Mouse (Mus musculus): ENCODE data around the gene Gpr179.

Gene Gpr179

DNA sequence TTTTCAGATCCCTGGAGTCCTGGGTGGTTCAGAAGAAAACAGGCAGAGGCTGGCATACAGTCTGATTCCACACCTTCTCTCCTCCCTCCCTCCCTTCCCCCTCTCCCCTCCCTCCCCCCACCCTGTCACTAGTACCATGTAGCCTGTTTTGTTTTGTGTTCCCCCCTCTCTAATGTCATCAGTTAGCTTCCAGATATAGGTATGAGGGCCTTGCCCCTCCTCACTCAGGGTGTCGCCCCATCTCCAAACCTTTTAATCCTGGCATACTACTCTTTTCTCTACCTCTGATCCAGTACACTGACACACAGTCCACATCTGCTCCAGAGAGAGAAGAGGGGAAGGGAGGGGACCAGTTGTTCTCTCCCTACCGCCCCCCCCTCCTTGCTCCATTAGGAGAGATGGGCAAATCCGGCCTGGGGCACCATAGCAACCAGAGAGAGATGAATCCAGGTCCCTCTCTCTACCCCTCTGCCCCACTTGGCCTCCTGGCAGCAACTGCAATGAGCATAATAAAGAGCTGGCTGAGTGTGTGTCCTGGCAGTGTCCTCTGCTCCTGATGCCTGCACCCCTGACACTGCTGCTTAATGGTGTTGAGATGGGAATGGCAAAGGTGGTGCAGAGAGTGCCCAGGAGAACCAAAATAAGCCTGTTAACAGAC is at the start of gene Gpr179:
Gpr179 (minus strand) TSS at position 51 of the 658 bp plus-strand sequence.
- DNase-seq (ENCODE audit: low spot score): no peak

DNA sequence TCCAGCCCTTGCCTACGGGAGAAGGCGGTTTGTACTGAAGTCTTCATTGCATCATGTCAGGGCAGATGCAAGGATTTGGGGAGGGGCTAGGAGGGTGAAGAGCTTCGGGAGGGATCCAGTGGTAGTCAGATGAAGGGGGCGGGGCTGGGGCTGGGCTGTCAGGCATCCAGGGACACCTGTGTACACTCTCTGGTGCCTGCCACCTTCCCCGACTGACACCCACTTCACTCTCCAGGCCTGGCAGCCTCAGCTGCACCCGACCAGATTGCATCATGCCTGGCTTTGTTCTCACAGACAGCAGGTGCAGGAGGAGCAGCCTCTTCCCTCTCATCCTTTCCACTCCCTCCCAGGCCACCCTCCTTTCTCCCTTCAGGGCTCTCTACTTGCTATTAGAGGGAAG is 49.2 kb upstream of the Gpr179 start:
- no peak for DNase-seq (ENCODE audit: low spot score)

DNA sequence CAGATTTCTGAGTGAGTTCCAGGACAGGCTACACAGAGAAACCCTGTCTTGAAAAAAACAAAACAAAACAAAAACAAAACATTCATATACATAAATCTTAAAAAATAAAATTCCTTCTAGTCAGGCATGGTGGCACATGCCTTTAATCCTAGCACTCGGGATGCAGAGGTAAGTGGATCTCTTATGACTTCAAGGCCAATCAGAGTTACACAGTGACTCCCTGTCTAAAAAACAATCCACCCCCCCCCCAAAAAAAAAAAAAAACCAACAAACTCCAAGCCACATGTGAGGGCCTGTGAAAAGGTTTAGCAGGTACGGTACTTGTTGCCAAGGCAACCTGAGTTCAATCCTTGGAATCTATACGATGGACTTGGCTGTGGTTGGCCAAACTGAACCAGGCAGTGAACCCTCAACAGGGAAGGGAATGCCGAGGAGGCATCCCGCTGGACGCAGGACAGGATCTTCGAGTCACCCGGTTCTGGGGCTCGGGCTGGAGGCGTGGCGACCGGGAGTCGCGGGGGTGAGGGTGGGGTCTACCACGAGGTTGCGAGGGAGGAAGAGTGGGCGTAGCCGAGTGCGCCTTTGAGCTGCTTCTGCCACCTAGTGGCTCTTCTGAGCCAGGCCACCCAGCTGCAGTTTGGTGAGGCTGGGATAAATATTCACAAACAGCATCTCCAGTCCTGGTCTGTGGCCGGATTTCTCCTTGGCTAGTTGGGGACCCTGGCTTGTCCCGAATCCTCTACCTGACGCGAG is 48.3 kb upstream of the Gpr179 start:
- DNase-seq (ENCODE audit: low spot score): peak; percentile 55

DNA sequence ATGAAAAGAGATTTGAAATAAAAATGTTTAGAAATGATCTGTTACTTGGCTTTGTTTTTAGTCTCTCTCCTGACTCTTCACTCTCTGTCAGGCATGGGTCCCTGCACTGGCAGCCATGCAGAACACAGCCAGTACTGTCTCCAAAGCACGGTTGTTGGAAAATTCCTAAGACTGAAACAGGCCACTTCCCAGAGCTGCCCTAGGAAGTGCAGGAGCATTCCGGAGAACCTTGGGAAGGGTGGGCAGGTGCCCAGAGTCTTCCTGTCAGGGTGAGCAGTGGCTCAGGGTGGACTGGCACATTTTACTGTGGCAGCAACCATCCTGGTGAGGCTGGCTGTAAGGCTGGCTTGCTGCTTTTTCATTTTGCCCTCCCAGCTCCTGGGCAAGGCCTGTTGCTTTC is 46.6 kb upstream of the Gpr179 start:
- DNase-seq (ENCODE audit: low spot score): no peak

DNA sequence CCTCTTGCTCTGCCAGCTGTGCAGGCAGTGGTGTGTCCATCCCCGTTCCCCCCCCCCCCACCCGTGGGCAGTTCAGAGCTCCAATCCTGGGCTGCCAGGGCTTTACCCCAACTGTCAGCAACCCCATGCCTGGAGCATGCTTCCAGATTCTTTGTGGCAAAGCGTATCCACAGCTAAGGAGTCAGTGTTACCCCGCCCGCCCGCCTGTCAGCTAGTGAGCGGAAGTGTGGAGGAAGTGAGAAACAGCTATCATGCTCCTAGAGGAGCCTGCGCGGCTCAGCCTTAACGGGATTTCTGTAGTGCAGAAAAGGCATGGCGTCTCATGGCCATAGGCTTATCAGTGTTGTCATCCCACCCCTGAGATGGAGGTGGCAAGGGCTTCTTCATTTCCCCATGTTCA is 42.3 kb upstream of the Gpr179 start:
- DNase-seq (ENCODE audit: low spot score): no peak

DNA sequence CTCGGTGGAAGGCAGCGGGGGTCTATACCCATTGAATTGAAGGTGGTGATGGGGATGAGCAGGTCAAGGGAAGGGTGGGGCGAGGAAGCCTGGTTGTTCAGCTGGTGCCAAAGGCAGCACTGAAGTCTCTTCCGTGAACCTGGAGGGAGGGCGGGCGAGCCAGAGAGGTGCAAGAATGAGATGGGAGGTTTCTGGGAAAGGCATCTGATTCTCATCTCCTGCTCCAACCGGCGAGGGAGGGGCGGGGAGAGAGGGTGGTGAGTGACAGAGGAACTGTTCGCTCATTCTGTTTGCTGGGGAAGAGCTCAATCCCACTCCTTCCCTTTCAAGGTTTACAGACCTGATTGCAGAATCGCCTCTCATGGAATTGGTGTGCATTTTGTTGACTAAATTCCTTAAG is 41.8 kb upstream of the Gpr179 start:
- DNase-seq (ENCODE audit: low spot score): no peak

DNA sequence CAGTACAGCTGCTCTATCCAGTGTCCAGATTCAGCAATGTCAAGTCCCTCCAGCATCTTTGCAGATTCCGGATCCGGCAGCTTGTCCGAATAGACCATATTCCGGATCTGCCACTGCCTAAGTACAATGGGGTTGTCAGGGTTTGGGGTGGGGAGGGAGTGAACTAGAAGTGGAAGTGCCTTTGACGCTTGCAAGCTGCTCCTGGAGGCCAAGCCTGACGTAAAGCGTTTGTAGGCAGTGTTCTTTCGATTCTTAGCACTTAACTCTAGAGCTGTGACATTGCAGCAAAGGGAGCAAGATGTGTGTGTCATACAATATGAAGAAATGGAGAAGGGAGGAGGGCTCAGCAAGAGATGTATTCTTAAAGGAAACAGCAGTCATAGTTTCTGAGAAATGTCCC is 37.2 kb upstream of the Gpr179 start:
- DNase-seq (ENCODE audit: low spot score): no peak

DNA sequence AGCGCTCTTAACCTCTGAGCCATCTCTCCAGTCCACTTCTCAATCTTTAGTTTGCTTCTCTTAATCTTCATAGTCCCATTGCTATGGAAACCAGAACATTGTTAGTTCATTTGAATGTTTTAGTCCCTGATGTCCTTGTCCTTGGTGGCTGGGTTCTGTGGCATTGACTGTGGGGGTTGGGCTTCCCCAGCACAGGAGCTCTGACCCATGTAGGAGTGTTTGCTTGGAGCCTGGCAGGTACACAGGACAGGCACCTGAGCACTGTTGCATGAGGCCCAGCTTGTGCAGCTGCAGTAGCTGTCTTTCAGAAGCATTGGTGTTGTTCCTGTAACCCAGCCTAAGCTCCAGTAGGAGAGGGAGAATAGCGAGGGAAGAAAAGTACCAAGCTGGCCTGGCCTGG is 35.9 kb upstream of the Gpr179 start:
- DNase-seq (ENCODE audit: low spot score): no peak

DNA sequence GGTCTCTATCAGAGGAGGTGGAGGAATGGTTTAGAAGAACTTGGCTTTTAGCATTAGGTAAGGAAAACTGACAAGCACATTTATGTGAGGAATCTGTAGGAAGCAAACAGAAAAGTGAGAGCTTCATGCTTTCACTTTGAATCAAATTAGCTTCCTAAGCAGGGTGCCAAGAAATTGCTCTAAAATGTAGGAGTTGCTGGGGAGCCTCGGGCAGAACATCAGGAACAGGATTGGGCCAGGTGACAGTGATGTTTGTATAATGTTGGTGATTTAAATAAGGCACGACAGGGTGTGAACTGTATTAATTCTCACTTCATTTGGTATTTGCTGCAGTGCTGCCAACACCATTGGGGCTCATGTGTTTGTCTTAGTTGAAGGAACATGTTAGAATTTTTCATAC is 31.9 kb upstream of the Gpr179 start:
- DNase-seq (ENCODE audit: low spot score): no peak

DNA sequence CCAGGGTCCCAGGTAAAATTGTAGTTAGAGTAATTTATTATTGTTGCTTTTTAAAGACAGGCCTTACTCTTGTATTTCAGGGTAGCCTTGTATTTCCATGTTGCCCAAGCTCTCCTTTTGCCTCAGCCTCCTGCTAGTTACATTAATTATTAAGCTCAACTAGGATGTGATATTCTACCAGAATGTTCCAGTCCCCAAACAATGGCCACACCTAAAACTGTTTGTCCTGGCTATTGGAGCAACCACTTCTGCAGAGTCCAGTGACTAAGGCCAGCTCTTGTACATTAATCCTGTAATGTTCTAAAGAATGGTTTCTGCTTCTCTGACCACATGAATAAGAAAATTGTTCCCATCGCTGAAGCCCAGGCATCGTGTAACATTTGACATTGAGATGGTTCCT is 31.1 kb upstream of the Gpr179 start:
- no peak for DNase-seq (ENCODE audit: low spot score)

DNA sequence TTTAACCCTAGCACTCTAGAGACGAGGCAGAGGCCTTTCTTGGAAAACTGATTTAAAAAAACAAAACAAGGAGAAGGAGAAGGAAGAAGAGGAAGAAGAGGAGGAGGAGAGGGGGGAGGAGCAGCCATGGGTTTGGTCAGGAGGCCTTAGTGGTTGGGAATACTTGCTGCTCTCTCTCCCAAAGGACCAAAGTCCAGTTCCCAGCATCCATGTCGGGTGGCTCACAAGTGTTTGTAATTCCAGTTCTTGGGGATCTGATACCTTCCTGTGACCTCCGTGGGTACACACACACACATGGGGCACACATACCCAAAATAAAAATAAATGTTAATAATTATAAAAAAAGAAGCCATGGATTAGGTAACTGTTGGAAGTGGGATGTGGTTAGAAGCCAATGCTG is 28.2 kb upstream of the Gpr179 start:
- no peak for DNase-seq (ENCODE audit: low spot score)

DNA sequence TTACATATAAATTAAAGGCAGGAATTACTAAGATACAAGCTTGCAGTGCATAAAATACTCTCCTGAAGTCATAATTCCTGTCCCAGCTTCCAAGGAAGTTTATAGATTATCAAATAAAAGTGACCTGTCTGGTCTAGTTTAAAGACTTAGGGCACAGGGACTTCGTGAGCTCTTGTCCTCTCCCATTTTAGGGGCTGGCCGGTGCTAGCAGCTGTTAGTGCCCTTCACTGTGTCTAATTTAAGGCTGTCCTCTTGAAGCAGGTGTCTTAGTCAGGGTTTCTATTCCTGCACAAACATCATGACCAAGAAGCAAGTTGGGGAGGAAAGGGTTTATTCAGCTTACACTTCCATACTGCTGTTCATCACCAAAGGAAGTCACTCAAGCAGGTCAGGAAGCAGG is 21.5 kb upstream of the Gpr179 start:
- DNase-seq (ENCODE audit: low spot score): no peak

DNA sequence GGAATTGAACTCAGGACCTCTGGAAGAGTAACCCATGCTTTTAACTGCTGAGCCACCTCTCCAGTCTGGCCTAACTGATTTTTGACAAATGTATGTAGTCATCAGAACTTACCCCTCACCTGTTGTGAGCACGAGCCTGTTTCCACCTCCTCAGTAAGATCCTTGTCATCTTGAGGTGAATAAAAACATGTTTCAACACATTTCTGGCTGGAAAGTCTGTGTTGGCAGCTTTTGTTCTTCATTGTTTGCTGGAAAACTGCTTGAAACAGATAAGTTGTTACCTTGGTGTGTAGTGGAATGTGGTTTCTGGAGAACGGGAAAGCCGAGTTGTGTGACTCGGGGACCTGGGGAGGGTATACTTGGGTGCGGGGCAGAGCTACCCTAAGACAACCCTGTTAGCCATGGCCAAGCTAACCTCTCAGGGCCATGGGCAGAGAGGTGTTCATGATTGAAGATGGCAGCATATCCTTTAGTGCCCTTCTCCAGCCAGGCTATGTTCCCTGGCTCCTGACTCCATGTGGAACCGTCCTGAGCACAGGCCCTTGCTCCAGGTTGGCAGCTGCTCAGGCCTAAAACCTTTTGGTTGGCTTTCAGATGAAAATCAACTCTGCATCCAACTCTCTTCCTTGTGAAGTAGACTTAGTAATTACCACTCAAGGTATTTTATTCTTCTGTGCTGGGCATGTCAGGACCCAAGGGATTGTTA is 20.4 kb upstream of the Gpr179 start:
- no peak for DNase-seq (ENCODE audit: low spot score)

DNA sequence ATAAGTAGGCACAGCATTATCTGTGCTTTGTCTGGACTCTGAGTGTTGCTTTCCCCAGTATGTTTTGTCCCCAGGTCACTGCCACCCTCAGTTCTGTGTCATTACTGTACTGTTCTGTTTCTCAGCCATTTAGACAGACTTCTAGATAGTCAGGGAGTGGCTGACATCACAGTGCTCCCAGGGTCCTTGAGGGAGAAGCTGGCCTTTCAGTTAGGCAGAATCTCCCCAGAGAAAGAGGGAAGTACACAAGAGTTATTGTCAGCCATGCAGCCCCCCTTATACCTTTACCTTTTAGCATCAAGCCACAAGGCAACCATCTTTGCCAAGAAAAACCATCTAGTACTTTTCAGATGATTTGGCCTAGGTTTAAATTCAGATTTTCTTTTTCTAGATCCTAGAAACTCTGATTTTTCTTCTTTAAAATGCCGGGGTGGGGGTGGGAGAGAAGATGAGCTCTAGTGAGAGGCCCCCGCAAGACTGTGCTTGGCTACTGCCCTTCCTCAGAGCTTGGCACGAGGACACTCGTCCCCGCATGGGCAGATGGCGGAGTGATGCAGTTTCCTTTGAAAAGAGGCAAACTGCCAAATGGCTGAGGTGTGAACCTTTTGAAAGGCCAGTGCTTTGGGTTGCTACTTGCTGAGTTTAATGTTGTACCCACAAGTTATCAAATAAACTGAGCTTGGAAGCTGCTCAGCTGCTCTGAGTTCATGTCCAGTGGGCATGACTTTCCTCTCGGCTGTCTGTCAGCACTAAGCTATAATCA is 18.6 kb upstream of the Gpr179 start:
- DNase-seq (ENCODE audit: low spot score): no peak

DNA sequence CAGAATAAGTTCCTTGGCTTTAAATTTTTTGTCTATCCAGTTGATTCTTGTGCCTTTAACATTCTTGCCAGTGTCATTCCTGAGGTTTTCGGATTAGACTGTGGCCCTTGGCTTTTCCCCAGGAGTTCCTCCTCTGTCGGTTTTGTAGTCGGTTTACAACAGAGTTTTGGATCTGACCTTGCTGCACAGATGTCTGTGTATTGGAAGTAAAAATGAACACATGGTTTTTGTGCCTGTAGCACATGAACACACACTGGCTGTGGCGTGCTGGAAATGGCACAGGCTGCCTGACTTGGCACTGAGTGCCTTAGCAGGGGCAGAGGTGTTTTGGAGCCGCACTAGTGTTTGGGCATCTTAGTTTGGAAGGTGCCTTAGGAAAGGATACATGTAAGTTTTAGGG is 16.6 kb upstream of the Gpr179 start:
- no peak for DNase-seq (ENCODE audit: low spot score)

DNA sequence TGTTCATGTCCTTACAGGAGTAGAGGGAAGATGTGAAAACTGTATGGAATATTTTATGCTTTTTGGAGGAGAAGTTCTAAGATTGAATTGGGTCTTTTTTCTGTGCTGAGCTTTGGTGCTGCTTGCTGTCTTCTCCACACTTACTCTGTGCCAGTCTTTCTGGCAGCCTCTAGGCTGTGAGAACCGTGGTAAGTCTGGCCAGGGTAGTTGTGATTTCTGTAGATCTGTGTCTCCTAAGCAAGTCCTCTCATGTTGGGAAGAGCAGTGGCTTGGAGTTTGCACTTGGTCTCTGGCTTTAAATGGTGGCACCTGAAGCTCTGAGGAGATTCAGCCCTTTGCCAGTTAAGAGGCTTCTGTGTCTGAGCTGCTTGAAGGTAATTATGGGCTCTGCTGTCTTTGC is 13.7 kb upstream of the Gpr179 start:
- DNase-seq (ENCODE audit: low spot score): no peak

DNA sequence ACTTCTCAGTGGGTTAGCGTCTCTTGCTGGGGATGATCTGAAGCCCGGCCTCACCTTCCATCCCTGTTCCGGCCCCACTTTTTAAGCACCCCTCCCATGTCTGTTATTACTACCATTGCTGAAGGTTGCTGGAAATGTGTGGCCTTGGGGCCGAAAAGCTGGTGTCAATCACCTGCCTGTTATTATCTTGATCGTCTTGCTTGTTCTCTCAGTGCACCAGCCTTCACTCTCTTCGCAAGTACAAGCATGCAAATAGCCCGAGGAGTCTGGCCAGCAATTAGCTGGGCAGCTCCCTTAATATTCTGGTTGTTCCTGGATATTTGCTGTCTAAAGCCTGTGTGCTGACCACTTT is 11.7 kb upstream of the Gpr179 start:
- peak; percentile 15 for DNase-seq (ENCODE audit: low spot score)

DNA sequence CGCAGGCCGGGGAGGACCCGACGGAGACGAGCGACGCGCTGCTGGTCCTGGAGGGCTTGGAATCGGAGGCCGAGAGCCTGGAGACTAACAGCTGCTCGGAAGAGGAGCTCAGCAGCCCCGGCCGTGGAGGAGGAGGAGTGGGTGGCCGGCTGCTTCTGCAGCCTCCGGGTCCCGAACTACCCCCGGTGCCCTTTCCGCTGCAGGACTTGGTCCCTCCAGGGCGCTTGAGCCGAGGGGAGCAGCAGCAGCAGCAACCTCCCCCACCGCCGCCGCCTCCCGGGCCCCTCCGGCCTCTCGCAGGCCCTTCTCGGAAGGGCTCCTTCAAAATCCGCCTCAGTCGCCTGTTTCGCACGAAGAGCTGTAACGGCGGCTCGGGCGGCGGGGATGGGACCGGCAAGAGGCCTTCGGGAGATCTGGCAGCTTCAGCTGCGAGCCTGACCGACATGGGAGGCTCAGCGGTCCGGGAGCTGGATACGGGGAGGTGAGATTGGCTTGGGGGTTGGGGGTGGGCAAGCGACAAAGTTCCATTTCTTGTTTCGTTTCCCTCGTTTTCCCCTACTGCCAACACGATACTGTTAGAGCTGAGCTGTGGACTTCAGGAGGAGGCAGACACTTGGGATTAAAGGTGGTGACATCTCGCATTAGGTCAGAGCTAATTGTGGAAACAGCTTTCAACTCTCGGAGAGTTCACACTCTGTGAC is 11.2 kb upstream of the Gpr179 start:
- DNase-seq (ENCODE audit: low spot score): peak; percentile 49

DNA sequence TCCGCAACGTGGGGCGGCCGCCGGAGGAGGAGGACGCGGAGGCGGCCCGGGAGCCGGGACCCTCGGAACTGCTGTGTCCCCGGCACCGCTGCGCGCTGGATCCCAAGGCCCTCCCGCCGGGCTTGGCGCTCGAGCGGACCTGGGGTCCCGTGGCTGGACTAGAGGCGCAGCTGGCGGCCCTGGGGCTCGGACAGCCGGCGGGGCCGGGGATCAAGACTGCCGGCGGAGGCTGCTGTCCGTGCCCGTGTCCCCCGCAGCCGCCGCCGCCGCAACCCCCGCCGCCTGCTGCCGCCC is 10.7 kb upstream of the Gpr179 start:
- DNase-seq (ENCODE audit: low spot score): peak; percentile 42

DNA sequence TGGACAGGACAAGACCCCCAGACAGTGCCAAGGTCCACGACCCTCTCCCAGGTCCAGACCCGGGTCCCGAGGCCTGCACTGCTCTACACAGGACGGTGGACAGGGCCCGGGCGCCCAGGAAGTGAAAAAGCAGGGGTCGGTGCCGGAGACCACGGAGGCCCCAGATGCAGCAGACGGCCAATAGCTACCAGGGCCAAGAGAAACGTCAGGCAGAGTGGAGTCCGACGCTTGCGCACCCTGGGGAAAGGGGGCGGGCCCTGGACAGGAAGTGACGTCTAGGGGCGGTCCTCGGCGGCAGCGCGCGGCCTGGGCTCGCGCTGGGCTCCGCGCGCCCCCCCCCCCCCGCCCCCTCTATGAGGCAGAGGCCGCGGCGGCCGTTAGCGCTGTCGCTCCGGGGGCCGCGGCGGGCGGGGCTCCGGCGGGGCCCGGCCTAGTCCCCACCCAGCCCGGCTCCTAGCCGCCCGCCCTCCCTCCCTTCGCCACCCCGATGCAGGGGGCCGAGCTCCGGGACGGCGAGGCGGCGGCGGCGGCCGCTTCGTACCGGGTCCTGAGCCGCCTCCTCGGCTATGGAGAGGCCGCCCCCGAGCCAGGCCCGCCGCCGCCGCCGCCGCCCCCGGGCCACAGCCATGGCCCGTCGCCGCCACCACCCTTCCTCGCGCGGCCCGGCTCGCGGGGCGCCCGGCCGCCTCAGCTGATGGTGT is 10.2 kb upstream of the Gpr179 start, which contains the start of gene Socs7:
Socs7 (plus strand) TSS at position 604 of the 701 bp plus-strand sequence.
- DNase-seq (ENCODE audit: low spot score): peak; percentile 86

DNA sequence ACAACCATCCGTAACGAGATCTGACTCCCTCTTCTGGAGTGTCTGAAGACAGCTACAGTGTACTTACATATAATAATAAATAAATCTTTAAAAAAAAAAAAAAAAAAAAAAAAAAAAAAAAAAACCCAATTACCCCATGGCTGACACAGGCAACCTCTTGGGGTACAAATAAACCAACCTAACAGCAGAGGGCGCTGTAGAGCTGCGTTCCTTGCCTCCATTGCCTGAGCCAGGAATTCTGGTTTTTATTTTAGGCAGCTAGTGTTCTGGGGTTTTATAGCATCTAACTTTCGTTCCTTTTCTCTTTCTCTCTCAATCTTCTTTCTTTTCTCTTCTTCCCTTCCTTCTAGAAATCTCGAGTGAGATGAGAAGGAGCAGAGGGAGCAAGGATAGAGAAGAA is 5.8 kb upstream of the Gpr179 start:
- peak; percentile 57 for DNase-seq (ENCODE audit: low spot score)

DNA sequence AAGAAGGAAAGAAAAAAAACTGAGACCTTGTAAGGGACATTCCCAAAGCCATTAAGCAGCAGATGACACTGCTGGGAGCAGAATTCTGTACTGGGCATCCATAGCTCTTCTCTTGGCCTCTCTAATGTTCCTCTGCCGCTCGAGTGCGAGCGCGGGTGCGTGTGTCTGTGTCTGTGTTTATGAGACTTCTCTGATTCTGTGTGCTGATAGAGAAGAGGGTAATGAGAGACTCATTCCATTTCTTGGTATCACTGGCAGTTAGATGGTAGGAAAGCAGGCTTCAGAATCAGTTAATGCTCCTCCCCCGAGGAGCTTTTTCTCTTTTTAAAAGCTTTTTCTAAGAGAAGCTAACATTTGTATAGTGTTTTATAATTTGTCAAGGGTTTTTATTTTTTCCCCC is 3.4 kb upstream of the Gpr179 start:
- no peak for DNase-seq (ENCODE audit: low spot score)

All from spleen, adult 12 weeks (tissue).